Mouse (Mus musculus) spleen, postnatal 36 days (tissue): Measurements from ENCODE around the gene Rnf212b.

ENCODE experiments used
- DNase-seq, 2 experiments: peaks; one replicate each; pipeline ENCODE4 v3.0.0; 2022; ENCODE audit warnings: low spot score in 2 of 2, mixed read lengths in 1 of 2

Gene Rnf212b

GRCm38 (mm10) chr14:54796760-54797159 lies 17.2 kb upstream of the Rnf212b start:
- no peak for DNase-seq

GRCm38 (mm10) chr14:54799686-54800085 lies 14.3 kb upstream of the Rnf212b start:
- DNase-seq = no peak

GRCm38 (mm10) chr14:54802428-54802827 lies 11.5 kb upstream of the Rnf212b start:
- DNase-seq = no peak

- no peak for DNase-seq
Observed at GRCm38 (mm10) chr14:54806124-54806523, 7.8 kb upstream of the Rnf212b start.

GRCm38 (mm10) chr14:54808718-54809667 lies 4.9 kb upstream of the Rnf212b start:
- DNase-seq = no peak

GRCm38 (mm10) chr14:54809668-54810033 lies 4.3 kb upstream of the Rnf212b start:
- no peak for DNase-seq

- DNase-seq = no peak
Observed at GRCm38 (mm10) chr14:54815737-54816136, 1.8 kb downstream of the Rnf212b start.

GRCm38 (mm10) chr14:54817791-54818190 lies 3.9 kb downstream of the Rnf212b start:
- DNase-seq = no peak

DNA sequence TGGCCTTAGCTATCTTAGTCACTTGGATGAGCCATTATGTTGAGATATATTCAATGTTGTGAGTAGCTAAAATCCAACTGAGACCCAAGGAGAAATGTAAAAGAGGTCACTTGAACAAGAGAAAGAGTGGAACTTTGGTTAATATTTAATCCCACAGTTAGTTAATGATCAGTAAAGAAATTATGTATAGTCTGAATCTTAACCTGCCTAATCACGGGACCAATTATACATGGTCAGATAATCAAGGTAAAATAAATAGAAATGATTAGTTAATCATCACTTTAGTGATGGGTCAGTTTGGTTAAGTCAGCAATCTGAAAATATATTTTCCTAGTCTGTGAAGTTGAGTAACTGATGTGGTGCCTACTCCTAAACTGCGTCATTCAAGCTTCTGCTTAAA lies 8.4 kb downstream of the Rnf212b start:
- no peak for DNase-seq

DNA sequence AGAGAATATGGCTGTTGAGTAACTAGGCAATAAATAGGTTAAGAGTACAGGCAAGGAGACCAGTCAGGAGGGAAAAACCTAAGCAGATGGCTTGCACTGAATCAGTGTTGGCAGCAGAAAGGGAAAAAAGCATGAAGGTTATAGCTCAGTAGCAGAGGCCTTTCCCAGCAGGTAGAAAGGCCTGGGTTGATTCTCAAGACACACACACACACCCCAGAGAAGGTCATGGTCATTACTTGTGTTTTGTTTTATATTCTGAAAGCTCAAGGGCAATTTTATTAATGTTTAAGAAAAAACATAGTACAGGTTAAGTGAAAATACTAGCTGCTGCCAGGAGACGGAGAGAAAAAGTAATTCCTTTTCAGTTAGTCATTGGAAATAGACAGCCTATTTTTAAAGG lies 9.8 kb downstream of the Rnf212b start:
- no peak for DNase-seq

- no peak for DNase-seq
Observed at GRCm38 (mm10) chr14:54843461-54843860, 29.5 kb downstream of the Rnf212b start.

- no peak for DNase-seq
Observed at GRCm38 (mm10) chr14:54855726-54856125, 41.8 kb downstream of the Rnf212b start.

DNA sequence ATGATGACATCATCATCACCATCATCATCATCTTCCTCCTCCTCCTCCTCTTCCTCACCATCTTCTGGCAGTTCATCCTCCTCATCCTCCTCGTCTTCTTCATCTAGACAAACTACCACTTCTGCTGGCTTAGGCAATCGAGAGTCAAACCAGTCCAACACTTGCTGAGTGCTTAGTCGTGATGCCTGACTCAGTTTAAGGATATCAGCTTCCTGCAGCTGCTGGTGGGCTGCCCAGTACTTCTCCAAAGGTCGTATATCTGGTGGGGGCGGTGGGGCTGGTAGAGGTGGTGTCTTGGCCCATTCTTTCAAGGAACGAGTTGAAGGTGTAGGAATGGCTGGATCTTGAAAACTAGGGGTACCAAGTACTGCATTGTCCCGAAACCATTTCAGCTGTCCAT lies 42.8 kb downstream of the Rnf212b start:
- DNase-seq = no peak

DNA sequence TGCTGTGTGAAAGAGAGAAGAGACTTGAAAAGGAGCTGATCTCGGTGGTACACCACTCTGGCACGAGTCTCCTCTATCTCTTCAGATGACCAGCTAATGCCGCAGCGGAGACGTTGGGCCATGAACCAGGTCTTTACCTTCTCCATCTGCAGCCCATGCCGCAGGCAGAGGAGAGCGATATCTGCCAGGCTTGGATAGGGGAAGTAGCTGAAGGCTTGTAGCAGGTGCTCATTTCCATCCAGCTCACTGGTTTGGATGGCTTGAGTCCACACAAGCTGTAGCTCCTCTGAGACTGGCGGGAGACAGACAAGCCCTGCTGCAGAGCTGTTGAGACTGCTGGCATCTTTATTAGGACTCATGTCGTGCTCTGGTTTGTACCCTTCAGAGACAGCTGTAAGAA lies 44.0 kb downstream of the Rnf212b start:
- DNase-seq = no peak

- DNase-seq = peak; percentile 26 to 33
Observed at GRCm38 (mm10) chr14:54860511-54860910, 46.6 kb downstream of the Rnf212b start.

DNA sequence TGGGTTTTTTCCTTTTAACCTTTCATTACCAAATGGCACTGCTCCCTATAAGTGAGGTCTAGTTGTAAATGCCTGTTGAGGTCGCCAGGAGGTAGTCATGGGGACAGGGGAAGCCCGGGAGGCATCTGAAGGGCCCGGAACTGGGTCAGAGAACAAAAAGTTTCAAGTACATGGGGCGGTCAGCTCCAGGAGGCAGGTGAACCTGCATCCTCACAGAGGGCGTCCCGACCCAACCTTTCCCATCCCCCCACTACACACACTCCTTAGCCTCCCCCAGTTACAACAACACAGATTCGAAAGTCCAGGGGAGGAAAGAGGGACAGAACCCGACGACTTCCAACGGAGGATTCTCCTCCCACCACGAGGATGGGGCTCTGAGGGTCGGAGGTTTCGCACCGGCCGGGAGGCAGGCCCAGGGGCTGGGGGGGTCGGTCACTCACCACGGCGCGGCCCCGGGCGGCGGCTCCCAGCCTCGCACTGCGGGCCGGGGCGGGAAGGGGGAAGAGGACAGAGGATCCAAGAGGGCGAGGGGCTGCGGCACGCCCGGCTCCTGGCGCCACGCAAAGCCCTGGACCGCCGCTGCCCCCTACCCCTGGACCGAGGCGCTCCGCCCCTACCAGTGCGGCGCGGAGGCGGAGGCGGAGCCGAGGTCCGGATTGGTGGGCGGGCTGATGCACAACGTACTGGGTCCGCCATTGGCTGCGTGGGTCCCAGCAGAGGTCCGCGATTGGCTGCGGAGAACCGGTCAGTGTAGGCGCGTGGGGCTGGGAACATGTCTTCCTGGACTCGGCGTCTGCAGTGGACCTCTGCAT lies 49.8 kb downstream of the Rnf212b start:
- DNase-seq = peak; percentile 87

DNA sequence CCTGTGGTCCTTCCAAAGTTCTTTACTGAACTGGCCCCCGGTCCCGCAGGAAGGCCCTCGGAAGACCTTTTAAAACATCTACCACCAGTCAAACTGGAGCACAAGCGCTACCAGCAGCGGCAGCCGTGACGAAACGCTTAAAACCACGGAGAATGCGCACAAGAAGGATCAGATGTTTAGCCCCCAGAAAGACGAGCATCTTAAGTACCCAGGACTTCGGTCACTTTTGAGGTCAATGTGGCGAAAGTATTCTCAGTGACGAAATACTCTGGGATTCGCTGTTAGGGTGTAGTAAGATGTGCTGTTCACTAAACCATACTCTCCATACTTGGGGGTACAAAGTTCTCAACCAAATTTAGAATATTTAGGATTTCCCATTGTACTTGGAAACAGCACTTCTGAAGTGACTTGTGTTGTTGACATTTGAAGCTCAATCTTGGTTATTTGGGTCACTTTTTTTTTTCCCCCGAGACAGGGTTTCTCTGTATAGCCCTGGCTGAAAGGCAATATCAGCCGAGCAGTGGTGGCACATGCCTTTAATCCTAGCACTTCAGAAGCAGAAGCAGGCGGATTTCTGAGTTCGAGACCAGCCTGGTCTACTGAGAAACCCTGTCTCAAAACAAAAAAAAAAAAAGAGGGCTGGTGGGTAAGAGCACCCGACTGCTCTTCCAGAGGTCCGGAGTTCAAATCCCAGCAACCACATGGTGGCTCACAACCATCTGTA lies 50.5 kb downstream of the Rnf212b start:
- DNase-seq = no peak

DNA sequence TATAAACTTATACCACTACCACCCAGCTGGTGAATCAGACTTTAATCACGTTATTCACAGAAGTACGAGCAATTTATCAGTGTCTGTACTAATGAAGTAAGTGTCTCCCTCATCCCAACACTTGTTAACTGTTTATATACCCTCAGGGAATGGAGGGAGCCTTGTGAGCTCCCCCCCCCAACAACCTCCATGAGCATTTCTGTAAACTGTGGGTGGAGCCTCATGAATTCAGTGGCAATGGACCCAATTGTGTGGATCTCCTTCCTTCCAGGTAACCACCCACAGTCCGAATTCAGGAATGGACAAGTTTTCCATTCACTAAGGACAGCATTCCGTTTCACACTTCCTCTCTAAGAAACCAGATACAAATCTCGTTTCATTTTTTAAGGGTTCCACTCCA lies 51.7 kb downstream of the Rnf212b start:
- no peak for DNase-seq

DNA sequence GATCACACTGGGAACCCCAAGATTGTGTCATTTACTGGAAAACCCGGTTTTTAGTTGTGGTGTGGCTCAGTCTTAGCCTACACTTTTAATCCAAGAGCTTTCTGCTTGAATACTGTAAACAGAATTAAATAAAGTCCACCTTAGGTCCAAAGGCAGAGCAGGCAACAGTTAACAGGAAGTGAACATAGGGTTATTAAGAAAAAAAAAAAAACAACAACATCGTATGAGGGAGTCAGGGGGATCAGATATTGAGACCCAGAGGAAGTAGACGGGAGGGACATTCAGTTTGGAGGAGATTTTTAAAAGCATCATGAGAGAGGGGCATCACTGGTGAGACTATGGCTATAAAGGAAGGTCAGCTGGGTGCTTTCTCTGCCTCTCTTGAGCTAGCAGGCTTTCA lies 52.3 kb downstream of the Rnf212b start:
- DNase-seq = no peak

DNA sequence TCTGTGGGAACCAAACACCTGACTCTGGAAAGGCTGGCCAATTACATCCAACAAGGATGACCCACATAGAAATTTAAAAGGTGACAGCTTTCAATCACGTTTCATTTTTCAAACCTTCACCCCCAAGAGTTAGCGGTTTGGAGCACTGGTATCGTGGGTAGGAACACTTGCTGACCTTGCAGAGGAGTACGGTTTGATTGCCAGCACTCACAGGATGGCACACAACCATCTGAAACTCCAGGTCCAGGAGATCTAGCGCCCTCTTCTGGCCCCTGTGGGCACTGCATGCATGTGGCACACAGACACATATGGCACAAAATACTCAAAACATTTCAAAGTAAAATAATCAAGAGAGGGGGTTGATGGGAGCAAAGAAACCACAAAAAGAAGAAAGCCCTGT lies 53.0 kb downstream of the Rnf212b start:
- no peak for DNase-seq

DNA sequence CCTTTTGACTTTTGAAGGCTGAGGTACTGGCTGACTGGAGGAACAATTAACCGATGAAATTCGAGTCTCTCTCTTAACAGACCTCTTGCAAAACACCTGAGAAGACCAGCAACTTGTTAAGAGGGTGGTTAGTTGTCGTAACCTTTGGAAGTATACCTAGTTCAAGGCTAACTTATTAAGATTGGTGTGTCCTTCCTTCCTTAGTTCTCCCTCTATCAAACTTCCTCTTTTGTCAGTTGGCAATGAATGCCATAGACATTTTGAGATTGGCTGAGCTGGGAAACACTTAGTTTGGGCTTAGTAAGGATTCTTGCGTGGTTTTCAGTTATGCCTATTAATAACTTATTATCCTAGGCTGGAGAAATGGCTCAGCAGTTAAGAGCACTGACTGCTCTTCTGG lies 54.1 kb downstream of the Rnf212b start:
- DNase-seq = no peak

DNA sequence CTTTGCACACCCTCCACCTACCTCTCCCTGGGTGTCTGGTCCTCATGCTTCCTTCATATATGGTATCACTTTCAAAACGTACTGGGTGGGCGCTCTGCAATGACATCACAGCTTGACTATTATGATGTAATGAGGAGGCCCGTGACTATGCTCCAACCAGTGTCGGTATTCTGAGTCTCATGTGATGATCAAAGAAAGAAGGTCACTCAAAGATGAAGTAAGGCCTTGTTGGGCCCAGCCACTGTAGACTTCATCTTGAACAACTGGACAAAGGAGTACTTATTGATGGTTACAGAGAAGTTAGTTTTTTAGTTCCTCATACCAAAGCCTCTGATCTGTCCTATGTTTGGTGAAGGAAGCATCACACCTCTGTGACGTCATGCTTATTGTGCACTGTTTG lies 56.9 kb downstream of the Rnf212b start, which contains the start of gene Homez:
Gene Homez (minus strand): TSS at position 101 of the 400 bp plus-strand sequence.
- DNase-seq = no peak
